Mouse (Mus musculus) midbrain, embryonic 10.5 days (tissue): ENCODE data around the gene Ifitm1. TPM values are rescaled to one million over a fixed set of nuclear protein-coding genes. Genes with fewer than 3 reads are reported as not detected.

Experiments used
- DNase-seq: peaks from one replicate; pipeline ENCODE4 v3.0.0-alpha.2; 2017; ENCODE audit warnings: low spot score
- H3K27ac ChIP-seq: fragments of 300-500 bp; sonication (generic); replicated peaks from 2 replicates; pipeline ENCODE4 v1.5.1; 2016; ENCODE audit warnings: mild to moderate bottlenecking
- H3K27me3 ChIP-seq: fragments of 300-500 bp; sonication (generic); 2 replicates; pipeline ENCODE4 v1.6.1; 2016; ENCODE audit warnings: low read depth, mild to moderate bottlenecking; ENCODE audit not compliant: poor library complexity, severe bottlenecking
- H3K36me3 ChIP-seq: fragments of 300-500 bp; sonication (generic); 2 replicates; pipeline ENCODE4 v1.6.1; 2016; ENCODE audit warnings: mild to moderate bottlenecking, moderate library complexity
- H3K4me1 ChIP-seq: fragments of 300-500 bp; sonication (generic); 2 replicates; pipeline ENCODE4 v1.6.1; 2016
- H3K4me3 ChIP-seq: fragments of 300-500 bp; sonication (generic); 2 replicates; pipeline ENCODE4 v1.5.1; 2016; ENCODE audit warnings: mild to moderate bottlenecking, moderate library complexity
- H3K9me3 ChIP-seq: fragments of 300-500 bp; sonication (generic); replicated peaks from 2 replicates; pipeline ENCODE4 v1.6.1; 2016; ENCODE audit warnings: mild to moderate bottlenecking
- WGBS: fragments of 180-500 bp; shearing (Covaris S2); methylation state at CpG from one replicate; pipeline ENCODE4 v1.1.7; 2016; 5-methylcytosine and 5-hydroxymethylcytosine counted together
- polyA plus RNA-seq: library from polyadenylated mRNA; unstranded; fragments of >200 nt; fragmentation: Nextera tagmentation; extraction: Ambion mirVana; gene quantifications from 2 replicates; pipeline ENCODE4 v1.2.1, GENCODE M21; 2016

Gene Ifitm1
- polyA plus RNA-seq, result 6.3 and 8.4 TPM in 2 replicates

DNA sequence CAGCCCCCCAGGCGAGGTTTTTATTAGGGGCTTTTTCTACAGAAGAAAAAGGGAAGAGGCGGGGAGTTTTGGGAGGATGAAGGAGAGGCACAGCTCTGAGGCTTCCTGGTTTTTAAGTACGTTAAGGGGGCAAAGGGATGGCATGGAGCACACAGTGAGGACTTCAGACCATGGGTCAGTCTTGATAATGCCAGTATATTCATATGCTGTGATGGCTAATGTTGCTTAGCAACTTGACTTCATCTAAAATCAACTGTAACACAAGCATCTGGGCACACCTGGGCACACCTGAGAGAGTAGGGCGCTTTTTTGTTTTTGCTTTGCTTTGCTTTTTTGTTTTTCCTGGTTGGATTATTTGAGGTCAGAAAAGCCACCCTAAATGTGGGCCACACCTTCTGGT lies at the start of gene Ifitm1:
TSS of gene Ifitm1 (plus strand) at position 301 of the 400 bp plus-strand sequence.
- Histone ChIP-seq H3K27ac (peak within 1 kb of the TSS; percentile 59; the same call in 1 of the 2 replicates), H3K4me1 (peaks cover 30% of the 10 kb centered on the region), H3K36me3 (no peaks in the 10 kb centered on the region), H3K9me3 (no peaks in the 10 kb centered on the region), H3K27me3 (peaks cover 27% of the 10 kb centered on the region; the same call in 1 of the 2 replicates), H3K4me3 (peak within 1 kb of the TSS; percentile 23; the same call in 1 of the 2 replicates)
- no peak for DNase-seq
- 79% methylated on average over 4 of the region's 4 CpGs for WGBS

GRCm38 (mm10) chr7:140919911-140920310 lies 47.1 kb upstream of the Ifitm1 start:
- Histone ChIP-seq H3K4me3 (no peak overlapping the region), H3K27ac (no peak overlapping the region), H3K27me3 (peaks cover 74% of the 10 kb centered on the region), H3K9me3 (no peaks in the 10 kb centered on the region), H3K36me3 (no peaks in the 10 kb centered on the region), H3K4me1 (peaks cover 21% of the 10 kb centered on the region)
- 83% methylated on average over 4 of the region's 4 CpGs for WGBS
- no peak for DNase-seq

DNA sequence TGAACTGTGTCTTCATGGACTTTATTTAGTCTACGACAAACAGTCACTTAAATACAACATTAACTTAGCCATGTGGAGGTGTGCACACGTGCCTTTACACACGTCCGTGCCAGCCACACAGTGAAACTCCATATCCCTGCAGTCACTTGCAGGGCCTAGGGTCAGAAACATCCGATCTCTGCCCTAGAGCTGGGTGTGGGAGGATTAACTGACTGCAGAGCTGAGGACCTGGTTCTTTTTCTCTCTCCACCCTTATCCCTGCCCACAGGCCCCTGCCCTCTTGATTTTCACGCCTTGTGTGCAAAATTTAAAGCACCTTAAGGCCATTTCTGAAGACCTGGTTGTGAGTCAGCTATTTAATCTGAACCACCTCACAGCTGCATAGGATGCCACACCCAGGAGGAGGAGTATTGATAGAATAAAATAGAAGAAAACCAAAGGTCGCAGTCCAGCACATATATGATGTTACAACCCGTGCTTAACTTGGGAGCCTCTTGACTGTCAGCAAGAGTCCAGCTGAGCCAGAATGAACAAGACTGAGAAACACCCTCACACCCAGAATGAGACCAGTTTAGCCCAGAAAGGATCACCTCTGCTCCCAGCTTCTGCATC lies 46.5 kb upstream of the Ifitm1 start, which contains the start of gene Nlrp6:
TSS of gene Nlrp6 (plus strand) at position 485 of the 612 bp plus-strand sequence.
- Histone ChIP-seq H3K27ac (no peak within 1 kb of the TSS), H3K27me3 (peaks cover 81% of the 10 kb centered on the region), H3K36me3 (no peaks in the 10 kb centered on the region), H3K4me1 (peaks cover 21% of the 10 kb centered on the region), H3K4me3 (peak within 1 kb of the TSS; percentile 62; the same call in 1 of the 2 replicates), H3K9me3 (no peaks in the 10 kb centered on the region)
- 77% methylated on average over 8 of the region's 8 CpGs for WGBS
- no peak for DNase-seq

DNA sequence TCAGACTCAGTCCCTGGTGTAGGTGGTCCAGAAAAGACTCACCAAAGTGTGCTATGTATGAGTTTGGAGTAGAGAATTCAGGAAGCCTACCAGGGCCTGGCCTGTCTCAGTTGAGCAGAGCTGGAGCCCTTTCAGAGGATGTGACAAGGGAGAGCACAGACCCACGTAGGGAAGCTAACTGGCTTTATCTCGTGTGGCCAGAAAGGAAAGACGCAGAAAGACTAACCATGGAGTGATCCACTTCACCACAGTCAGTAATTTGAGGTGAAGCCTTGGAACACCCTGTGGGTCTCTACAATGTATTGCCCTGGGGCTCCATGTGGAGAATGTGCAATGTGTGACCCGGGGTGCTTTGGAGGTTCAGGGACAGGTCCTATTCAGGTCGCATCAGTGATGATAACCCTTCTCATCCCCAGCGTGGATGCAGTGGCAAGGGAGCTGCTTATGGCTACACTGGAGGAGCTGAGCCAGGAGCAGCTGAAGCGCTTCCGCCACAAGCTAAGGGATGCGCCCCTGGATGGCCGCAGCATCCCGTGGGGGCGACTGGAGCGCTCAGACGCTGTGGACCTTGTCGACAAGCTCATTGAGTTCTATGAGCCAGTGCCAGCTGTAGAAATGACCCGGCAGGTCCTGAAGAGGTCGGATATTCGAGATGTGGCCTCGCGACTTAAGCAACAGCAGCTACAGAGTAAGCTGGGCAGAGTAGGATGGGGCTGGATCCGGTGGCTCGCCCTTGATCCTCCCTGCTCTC lies 45.6 kb upstream of the Ifitm1 start:
- DNase-seq, result no peak
- Histone ChIP-seq H3K4me1 (peaks cover 21% of the 10 kb centered on the region), H3K36me3 (no peaks in the 10 kb centered on the region), H3K4me3 (peak overlapping the region; percentile 62; the same call in 1 of the 2 replicates), H3K27me3 (peaks cover 88% of the 10 kb centered on the region), H3K27ac (no peak overlapping the region), H3K9me3 (no peaks in the 10 kb centered on the region)
- 28% methylated on average over 22 of the region's 22 CpGs for WGBS

- H3K9me3 ChIP-seq, result no peaks in the 10 kb centered on the region
- no peaks in the 10 kb centered on the region for H3K36me3 ChIP-seq
- no peak overlapping the region; the same call in 1 of the 2 replicates for H3K27ac ChIP-seq
- H3K4me1 ChIP-seq, result peaks cover 21% of the 10 kb centered on the region
- DNase-seq, result peak; percentile 59
- H3K27me3 ChIP-seq, result peaks cover 88% of the 10 kb centered on the region
- peak overlapping the region; percentile 62 for H3K4me3 ChIP-seq
- WGBS, result under 1% methylated on average over 49 of the region's 49 CpGs
Observed at GRCm38 (mm10) chr7:140922398-140923069, 44.5 kb upstream of the Ifitm1 start.

- Histone ChIP-seq H3K27ac (no peak overlapping the region; the same call in 1 of the 2 replicates), H3K4me3 (peak overlapping the region; percentile 62), H3K4me1 (peaks cover 21% of the 10 kb centered on the region), H3K36me3 (no peaks in the 10 kb centered on the region), H3K27me3 (peaks cover 81% of the 10 kb centered on the region), H3K9me3 (no peaks in the 10 kb centered on the region)
- no peak for DNase-seq
- 20% methylated on average over 30 of the region's 30 CpGs for WGBS
Observed at GRCm38 (mm10) chr7:140923070-140923775, 43.8 kb upstream of the Ifitm1 start.

DNA sequence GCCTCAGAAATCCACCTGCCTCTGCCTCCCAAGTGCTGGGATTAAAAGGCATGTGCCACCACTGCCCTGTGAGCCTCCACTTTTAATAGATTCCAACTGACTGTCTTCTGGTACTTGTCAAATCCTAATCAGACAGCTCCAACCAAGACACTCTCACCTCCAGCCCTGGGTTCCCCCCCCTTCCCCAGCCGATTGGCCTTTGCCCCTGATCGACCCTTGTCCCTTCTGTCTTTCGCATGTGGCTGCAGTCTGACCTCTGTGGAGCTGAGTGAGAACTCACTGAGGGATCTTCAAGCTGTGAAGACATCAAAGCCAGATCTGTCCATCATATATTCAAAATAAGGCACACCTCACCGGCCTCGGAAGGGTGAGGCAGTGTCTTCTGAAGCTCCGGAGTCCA lies 39.8 kb upstream of the Ifitm1 start:
- 93% methylated on average over 6 of the region's 6 CpGs for WGBS

GRCm38 (mm10) chr7:140938436-140938835 lies 28.6 kb upstream of the Ifitm1 start:
- WGBS, result 45% methylated on average over 3 of the region's 3 CpGs
- DNase-seq, result no peak
- H3K27me3 ChIP-seq, result peaks cover 16% of the 10 kb centered on the region; the same call in 1 of the 2 replicates
- H3K4me1 ChIP-seq, result peaks cover 32% of the 10 kb centered on the region
- no peaks in the 10 kb centered on the region for H3K36me3 ChIP-seq
- H3K9me3 ChIP-seq, result no peaks in the 10 kb centered on the region
- no peak overlapping the region for H3K27ac ChIP-seq
- no peak overlapping the region for H3K4me3 ChIP-seq

More for the DNA sequence above, 39.8 kb upstream of the Ifitm1 start:
- no peaks in the 10 kb centered on the region for H3K36me3 ChIP-seq
- H3K4me1 ChIP-seq, result peaks cover 16% of the 10 kb centered on the region
- no peak for DNase-seq
- peaks cover 44% of the 10 kb centered on the region for H3K27me3 ChIP-seq
- H3K4me3 ChIP-seq, result no peak overlapping the region
- H3K27ac ChIP-seq, result no peak overlapping the region
- H3K9me3 ChIP-seq, result no peaks in the 10 kb centered on the region

DNA sequence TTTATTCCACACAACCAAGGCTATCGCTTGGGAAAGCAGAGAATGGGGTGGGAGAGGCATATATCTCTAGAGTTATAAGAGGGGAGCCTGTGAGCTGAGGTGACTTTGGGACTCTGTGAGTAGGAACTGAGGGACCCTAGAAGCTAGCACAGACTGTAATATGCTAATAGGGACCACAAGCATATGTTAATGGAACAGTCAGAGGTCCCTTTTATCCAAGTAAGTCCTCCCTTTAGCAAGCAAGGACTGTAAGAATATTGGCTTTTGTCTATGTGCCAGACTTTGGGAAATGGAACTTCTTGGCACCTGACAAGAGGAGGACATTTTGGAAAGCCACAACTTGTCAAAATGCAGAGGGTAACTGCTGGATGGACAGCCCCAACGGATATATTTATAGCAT lies 28.1 kb upstream of the Ifitm1 start:
- Histone ChIP-seq H3K27ac (no peak overlapping the region), H3K4me3 (no peak overlapping the region), H3K4me1 (peaks cover 32% of the 10 kb centered on the region), H3K27me3 (peaks cover 16% of the 10 kb centered on the region; the same call in 1 of the 2 replicates), H3K9me3 (no peaks in the 10 kb centered on the region), H3K36me3 (no peaks in the 10 kb centered on the region)
- no peak for DNase-seq
- WGBS, result 26% methylated on average over 2 of the region's 2 CpGs

DNA sequence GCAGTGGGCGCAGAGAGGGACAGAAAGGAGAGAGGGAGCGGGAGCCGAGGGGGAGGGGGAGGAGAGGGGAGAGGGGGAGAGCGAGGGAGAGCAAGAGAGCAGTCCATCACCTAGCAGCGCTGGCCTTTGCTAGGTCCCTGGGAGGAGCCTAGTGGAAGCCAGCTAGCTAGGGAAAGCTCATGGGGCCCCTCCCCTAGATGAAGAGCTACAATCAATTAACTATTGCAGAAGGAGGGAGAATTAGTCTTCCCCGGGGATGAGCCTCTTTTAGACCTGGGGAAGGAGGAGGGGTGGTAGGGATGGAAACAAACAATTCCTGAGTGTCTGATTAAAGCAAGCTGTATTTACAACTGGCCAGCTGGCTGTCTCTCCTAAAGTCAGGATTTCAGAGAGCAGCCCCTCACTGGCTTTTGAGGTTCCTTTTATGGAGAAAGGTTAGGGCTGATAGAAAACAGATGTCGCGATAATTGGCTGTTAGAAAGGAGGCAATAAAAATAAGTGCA lies 27.3 kb upstream of the Ifitm1 start:
- H3K27me3 ChIP-seq, result peaks cover 16% of the 10 kb centered on the region; the same call in 1 of the 2 replicates
- no peaks in the 10 kb centered on the region for H3K9me3 ChIP-seq
- peaks cover 32% of the 10 kb centered on the region for H3K4me1 ChIP-seq
- peak; percentile 45 for DNase-seq
- 0 out of 2 replicates have a peak overlapping the region, but pooled peaks have one; percentile 23 for H3K27ac ChIP-seq
- H3K4me3 ChIP-seq, result peak overlapping the region; percentile 20; the same call in 1 of the 2 replicates
- H3K36me3 ChIP-seq, result peaks cover under 1% of the 10 kb centered on the region; the same call in 1 of the 2 replicates
- 8% methylated on average over 8 of the region's 8 CpGs for WGBS

GRCm38 (mm10) chr7:140941222-140942051 lies 25.6 kb upstream of the Ifitm1 start, which contains the start of gene Pgghg:
Gene Pgghg, plus strand, starts transcription at chr7:140941391.
- Histone ChIP-seq H3K4me1 (peaks cover 32% of the 10 kb centered on the region), H3K4me3 (peak within 1 kb of the TSS; percentile 65), H3K27ac (peak within 1 kb of the TSS; percentile 90), H3K9me3 (no peaks in the 10 kb centered on the region), H3K36me3 (peaks cover 16% of the 10 kb centered on the region), H3K27me3 (0 out of 2 replicates have a peak, but pooled peaks cover 13% of the 10 kb centered on the region)
- 3% methylated on average over 33 of the region's 33 CpGs for WGBS
- peak; percentile 90 for DNase-seq
